Mouse (Mus musculus): ENCODE measurements around the gene Pcsk6.
"Not testable (repeated sequence)": the region's sequence is repeated elsewhere in the genome, so short reads cannot be mapped to it uniquely, and the experiment has no call there.

The Pcsk6 gene

GRCm38 (mm10) chr7:66048446-66049230 is 187.1 kb downstream of the Pcsk6 start:
- no peak for DNase-seq (ENCODE audit: low read depth, low spot score)

GRCm38 (mm10) chr7:66053946-66054483 is 192.5 kb downstream of the Pcsk6 start:
- DNase-seq (ENCODE audit: low read depth, low spot score): no peak

GRCm38 (mm10) chr7:66055356-66055755 is 193.8 kb downstream of the Pcsk6 start:
- not testable (repeated sequence) for DNase-seq (ENCODE audit: low read depth, low spot score)

GRCm38 (mm10) chr7:66058703-66059102 is 197.2 kb downstream of the Pcsk6 start, which contains the start of gene Snrpa1:
Snrpa1 (plus strand) TSS chr7:66059003.
- DNase-seq (ENCODE audit: low read depth, low spot score): no peak

- DNase-seq (ENCODE audit: low read depth, low spot score): peak; percentile 72
These were observed 198.8 kb downstream of the Pcsk6 start for GRCm38 (mm10) chr7:66060066-66060956.

GRCm38 (mm10) chr7:66061057-66061456 is 199.5 kb downstream of the Pcsk6 start:
- no peak for DNase-seq (ENCODE audit: low read depth, low spot score)

- DNase-seq (ENCODE audit: low read depth, low spot score): no peak
These were observed 214.9 kb downstream of the Pcsk6 start for GRCm38 (mm10) chr7:66076411-66076810.

- DNase-seq (ENCODE audit: low read depth, low spot score): peak; percentile 95
These were observed 218.1 kb downstream of the Pcsk6 start, which contains the start of gene Selenos for GRCm38 (mm10) chr7:66079364-66080230. Selenos (plus strand) TSS chr7:66079649.

GRCm38 (mm10) chr7:66080231-66080613 is 218.7 kb downstream of the Pcsk6 start:
- no peak for DNase-seq (ENCODE audit: low read depth, low spot score)

- no peak for DNase-seq (ENCODE audit: low read depth, low spot score)
These were observed 222.2 kb downstream of the Pcsk6 start for GRCm38 (mm10) chr7:66083757-66084156.

- no peak for DNase-seq (ENCODE audit: low read depth, low spot score)
These were observed 223.0 kb downstream of the Pcsk6 start for GRCm38 (mm10) chr7:66084546-66084945.

GRCm38 (mm10) chr7:66087652-66088051 is 226.1 kb downstream of the Pcsk6 start:
- DNase-seq (ENCODE audit: low read depth, low spot score): no peak

- no peak for DNase-seq (ENCODE audit: low read depth, low spot score)
These were observed 226.5 kb downstream of the Pcsk6 start for GRCm38 (mm10) chr7:66088077-66088476.

GRCm38 (mm10) chr7:66090676-66091190 is 229.2 kb downstream of the Pcsk6 start:
- no peak for DNase-seq (ENCODE audit: low read depth, low spot score)

GRCm38 (mm10) chr7:66091553-66091952 is 230.0 kb downstream of the Pcsk6 start:
- DNase-seq (ENCODE audit: low read depth, low spot score): no peak

GRCm38 (mm10) chr7:66092656-66093055 is 231.1 kb downstream of the Pcsk6 start:
- DNase-seq (ENCODE audit: low read depth, low spot score): no peak

- DNase-seq (ENCODE audit: low read depth, low spot score): no peak
These were observed 232.6 kb downstream of the Pcsk6 start for GRCm38 (mm10) chr7:66094141-66094540.

- no peak for DNase-seq (ENCODE audit: low read depth, low spot score)
These were observed 237.3 kb downstream of the Pcsk6 start for GRCm38 (mm10) chr7:66098803-66099202.

Measured in brain, embryonic 18.5 days (tissue).